Mouse (Mus musculus) left cerebral cortex, postnatal 4 days (tissue): ENCODE results near the gene Timeless. TPM values are rescaled to one million over a fixed set of nuclear protein-coding genes. Genes with fewer than 3 reads are reported as not detected.
A peak's percentile ranks its signal among the peaks of the same experiment; 100 is the strongest.
"Not testable (repeated sequence)": the region's sequence is repeated elsewhere in the genome, so short reads cannot be mapped to it uniquely, and the experiment has no call there.

Experiments
- DNase-seq: peaks from one replicate; pipeline ENCODE4 v3.0.0-alpha.2; 2022
- intact Hi-C: fragments of 180-260 bp; cut with DNase I; formaldehyde crosslinking; loops from one replicate; pipeline ENCODE4 v1.15.1; 2025
- total RNA-seq, 2 experiments: library from RNA; stranded (reverse); gene quantifications; 2 replicates each; pipeline ENCODE4 v1.2.3; 2021

The Timeless gene
- total RNA-seq = 10 to 100 TPM; 11.1 to 14.7 TPM

DNA sequence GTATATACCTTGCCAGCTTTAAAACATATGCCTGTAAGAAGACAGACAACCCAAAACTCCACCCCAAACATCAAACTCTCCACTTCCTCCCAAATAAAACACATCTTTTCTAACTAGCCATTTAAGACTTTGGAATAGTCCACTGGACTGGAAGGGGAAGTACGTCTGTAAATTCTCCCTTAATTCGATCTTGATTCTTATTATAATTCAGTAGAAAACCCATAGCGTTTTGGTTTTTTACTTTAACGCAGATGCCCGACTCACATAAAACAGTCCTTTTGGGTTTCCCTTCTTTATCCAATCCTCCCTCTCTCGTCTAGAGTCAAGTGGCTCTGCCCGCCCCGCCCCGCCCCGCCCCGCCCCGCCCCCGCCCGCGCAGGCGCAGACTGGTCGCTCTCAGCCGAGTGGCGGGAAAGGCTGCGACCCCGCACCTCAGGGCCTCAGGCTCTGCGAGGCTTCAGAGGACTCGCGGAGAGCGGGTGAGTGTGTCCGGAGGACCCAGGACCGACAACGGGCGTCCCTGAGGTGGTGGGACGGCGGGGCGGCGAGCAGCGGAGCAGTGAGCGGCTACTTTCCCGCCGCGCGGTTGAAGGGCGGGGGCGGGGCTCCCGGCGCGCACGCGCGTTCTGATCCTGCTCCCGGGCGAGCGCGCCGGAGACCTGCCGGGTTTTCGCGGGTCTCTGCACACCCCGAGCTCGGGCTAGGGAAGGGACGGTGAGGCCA lies at the start of gene Timeless:
Gene Timeless, plus strand, starts transcription at position 369 of the 723 bp plus-strand sequence.
- peak; percentile 88 for DNase-seq
- intact Hi-C loops = no loop called here

DNA sequence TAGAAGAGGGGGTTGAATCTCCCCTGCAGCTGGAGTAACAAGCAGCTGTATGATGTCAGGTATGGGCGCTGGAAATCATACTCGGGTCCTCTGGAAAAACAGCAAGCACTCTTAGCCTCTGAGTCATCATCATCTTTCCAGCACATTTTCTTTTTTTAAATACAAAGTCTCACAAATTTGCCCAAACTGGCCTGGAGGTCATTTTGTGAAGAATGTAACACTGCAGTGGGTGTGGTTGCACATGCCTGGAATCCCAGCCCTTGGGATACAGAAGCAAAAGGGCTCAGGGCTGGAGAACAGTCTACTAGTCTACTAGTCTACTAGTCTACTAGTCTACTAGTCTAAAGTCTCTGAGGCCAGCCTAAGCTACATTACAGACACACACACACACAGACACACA lies 47.6 kb upstream of the Timeless start:
- DNase-seq = no peak
- intact Hi-C loops = no loop called here

GRCm38 (mm10) chr10:128185277-128185940 lies 46.5 kb upstream of the Timeless start:
- intact Hi-C loops = loop anchor here (5.0 kb wide), 2 partner anchors 43 to 93 kb away; partner anchors contain the start of gene Baz2a
- no peak for DNase-seq

- DNase-seq = peak; percentile 79
- intact Hi-C loops = loop anchor here (5.0 kb wide), 2 partner anchors 44 to 94 kb away; partner anchors contain the start of gene Baz2a
Observed at GRCm38 (mm10) chr10:128185959-128186358, 45.9 kb upstream of the Timeless start.

DNA sequence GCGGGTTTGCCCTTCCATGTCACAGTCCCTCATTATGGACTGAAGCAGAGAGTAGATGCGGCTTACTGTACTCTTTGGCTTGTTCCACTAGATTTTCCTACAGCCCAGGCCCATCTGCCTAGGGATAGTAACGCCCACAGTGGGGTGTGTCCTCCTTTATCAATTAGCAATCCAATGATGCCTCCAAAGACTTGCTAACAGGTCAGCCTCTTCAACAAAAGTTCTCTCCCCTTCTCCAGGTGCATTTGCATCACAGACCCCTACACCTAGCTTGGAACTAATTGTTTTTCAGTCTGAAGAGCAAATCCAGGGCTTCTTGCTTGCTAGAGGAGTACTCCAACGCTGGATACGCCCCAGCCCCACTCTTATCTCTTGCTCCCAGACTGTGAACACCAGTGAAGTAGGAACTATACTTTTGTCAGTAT lies 44.7 kb upstream of the Timeless start:
- DNase-seq = no peak
- intact Hi-C loops = loop anchor here (5.0 kb wide), 2 partner anchors 45 to 95 kb away; partner anchors contain the start of gene Baz2a

GRCm38 (mm10) chr10:128188242-128188877 lies 43.5 kb upstream of the Timeless start:
- intact Hi-C loops = loop anchor here (5.0 kb wide), 2 partner anchors 46 to 96 kb away; partner anchors contain the start of gene Baz2a

DNA sequence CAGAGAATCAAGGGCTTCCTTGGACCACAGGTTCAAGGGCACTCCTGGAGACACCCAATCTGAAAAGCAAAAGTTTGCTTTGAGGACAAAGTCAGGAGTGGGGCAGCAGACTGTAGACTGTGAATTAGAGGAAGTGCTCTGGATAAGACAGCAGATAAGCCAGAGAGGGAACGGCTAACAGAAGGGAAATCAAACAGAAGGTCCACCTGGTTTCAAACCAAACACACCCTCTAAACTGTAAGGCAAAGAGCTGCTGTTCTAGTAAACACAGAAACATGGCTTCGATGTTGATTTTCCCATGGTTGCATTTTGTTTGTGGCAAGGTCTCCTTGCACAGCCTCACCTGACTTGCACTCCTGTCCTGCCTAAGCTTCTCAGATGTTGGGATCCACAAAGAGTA lies 40.4 kb upstream of the Timeless start:
- DNase-seq = no peak
- intact Hi-C loops = no loop called here

More at GRCm38 (mm10) chr10:128188242-128188877, 43.5 kb upstream of the Timeless start:
- DNase-seq = peak; percentile 79

DNA sequence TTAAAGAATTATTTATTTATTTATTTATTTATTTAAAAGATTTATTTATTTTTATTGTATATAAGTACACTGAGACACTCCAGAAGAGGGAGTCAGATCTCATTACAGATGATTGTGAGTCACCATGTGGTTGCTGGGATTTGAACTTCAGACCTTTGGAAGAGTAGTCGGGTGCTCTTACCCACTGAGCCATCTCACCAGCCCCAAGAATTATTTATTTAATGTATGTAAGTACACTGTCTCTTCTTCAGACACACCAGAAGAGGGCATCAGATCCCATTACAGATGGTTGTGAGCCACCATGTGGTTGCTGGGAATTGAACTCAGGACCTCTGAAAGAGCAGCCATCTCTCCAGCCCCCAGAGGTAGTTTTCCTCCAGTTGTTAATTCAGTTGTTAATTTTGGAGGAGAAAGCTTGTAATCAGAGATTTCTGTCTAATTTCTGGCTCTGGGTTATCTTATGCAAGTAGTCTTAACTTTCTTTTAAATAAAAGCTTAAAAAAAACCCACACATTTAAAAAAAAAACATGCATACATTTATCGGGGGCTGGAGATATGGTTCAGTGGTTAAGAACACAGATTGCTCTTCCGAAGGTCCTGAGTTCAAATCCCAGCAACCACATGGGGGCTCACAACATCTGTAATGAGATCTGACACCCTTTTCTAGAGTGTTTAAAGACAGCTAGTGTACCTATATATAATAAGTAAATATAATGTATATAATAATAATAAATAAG lies 39.7 kb upstream of the Timeless start:
- DNase-seq, intact Hi-C loops: not testable (repeated sequence)

DNA sequence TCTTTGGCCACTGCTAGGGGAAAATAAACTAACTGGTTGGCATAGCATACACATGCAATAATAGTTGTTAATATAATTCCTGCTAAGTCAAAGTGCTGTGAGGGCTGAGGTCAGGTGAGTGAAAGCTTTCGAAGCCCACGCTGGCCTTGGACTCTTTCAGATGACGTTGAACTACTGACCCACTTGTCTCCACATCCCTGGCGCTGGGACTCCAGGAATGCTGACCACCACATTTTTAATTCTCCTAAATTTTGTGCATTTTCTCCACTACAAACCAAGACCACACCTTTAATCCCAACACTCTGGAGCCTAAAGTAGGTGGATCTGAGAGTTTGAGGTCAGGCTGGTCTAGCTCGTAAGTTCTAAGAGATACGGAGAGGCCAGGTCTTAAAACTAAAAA lies 38.8 kb upstream of the Timeless start:
- no peak for DNase-seq
- intact Hi-C loops = no loop called here

DNA sequence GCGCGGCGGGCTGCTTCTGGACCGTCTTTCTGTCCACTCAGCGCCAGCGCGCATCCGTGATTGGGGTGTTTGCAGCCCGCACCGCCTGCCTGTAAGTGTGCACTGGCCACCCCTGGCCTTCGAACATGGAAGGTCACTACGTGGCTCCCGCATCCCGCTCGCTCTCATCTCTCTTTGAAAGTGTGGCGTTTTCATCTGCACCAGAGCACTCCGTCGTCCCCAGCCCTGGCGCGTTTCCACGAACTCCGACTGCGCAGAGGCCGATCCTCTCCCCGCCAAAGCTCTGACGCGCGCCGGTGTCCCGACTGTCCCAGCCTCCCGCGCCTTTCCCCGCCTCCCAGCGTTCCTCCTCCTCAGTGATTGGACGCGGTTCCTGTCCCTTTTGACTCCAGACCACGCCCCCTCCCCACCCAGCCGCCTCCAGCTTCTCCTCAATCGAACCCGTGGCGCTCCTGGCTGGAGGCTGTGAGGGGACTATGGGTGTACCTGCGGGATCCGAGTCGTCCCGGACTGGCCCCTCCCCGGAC lies 37.8 kb upstream of the Timeless start, which contains the start of gene Gls2:
Gene Gls2, plus strand, starts transcription at position 434 of the 527 bp plus-strand sequence.
- peak; percentile 99 for DNase-seq
- intact Hi-C loops = no loop called here

- DNase-seq = no peak
- intact Hi-C loops = no loop called here
Observed at GRCm38 (mm10) chr10:128194551-128195461, 37.1 kb upstream of the Timeless start.

DNA sequence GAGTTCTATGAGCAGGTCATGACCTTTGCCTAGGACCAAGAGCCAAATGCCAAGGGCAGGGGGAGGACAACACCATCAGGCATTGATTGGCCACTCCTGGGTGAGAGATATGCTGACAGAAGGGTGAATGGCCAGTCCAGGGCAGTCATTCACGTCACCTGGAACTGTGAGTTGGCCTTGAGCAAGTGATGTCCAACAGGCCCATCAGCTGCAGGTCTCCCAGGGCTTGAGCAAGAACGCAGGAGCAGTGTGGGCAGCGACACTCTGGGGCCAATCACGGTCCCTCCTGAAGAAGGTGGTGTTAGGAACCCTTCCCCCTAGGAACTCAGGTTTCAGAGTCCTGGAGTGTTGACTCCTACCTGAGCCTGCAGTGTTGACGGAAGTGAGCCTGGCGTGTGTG lies 30.0 kb upstream of the Timeless start:
- intact Hi-C loops = no loop called here
- no peak for DNase-seq

DNA sequence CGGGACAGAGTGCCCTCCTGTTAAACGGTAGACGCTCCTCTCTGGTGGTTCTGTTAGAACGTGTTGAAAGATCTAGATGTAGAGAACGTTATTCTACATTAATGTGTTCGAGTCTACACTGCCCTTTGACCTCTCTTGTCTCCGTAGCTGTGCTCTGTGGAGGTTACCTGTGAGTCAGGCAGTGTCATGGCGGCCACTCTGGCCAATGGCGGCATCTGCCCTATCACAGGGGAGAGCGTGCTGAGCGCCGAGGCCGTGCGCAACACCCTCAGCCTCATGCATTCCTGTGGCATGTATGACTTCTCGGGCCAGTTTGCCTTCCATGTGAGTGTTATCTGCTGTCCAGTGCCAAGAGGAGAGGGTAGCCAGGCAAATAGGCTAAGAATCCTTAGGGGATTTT lies 26.9 kb upstream of the Timeless start:
- intact Hi-C loops = no loop called here
- DNase-seq = no peak

- DNase-seq = no peak
- intact Hi-C loops = no loop called here
Observed at GRCm38 (mm10) chr10:128208326-128208725, 23.5 kb upstream of the Timeless start.

- intact Hi-C loops = loop anchor here (10.0 kb wide), 1 partner anchor 75 kb away; no protein-coding TSS in a partner anchor
- DNase-seq = no peak
Observed at GRCm38 (mm10) chr10:128209311-128210009, 22.4 kb upstream of the Timeless start.

DNA sequence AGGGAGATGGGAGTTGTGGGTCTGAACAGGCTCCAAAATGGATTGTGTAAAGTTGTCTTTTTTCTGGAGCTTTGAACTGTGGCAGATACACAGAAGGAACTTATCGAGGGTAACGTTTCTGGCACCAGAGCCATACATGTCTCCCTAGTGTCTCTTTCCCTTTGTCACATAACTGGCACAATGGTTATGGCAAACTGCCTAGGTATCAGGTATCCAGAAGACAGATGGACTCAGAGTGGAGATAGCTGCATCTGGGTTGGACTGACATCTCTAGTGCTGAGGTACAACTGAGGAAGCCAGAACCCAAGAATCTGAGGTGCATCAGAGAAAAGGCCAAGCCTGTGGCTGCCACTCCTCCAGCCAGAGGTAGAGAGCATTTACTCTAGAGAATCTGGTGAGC lies 21.7 kb upstream of the Timeless start:
- intact Hi-C loops = loop anchor here (10.0 kb wide), 1 partner anchor 75 kb away; no protein-coding TSS in a partner anchor
- DNase-seq = no peak

- intact Hi-C loops = loop anchor here (10.0 kb wide), 1 partner anchor 74 kb away; no protein-coding TSS in a partner anchor
- DNase-seq = no peak
Observed at GRCm38 (mm10) chr10:128210954-128211353, 20.9 kb upstream of the Timeless start.

DNA sequence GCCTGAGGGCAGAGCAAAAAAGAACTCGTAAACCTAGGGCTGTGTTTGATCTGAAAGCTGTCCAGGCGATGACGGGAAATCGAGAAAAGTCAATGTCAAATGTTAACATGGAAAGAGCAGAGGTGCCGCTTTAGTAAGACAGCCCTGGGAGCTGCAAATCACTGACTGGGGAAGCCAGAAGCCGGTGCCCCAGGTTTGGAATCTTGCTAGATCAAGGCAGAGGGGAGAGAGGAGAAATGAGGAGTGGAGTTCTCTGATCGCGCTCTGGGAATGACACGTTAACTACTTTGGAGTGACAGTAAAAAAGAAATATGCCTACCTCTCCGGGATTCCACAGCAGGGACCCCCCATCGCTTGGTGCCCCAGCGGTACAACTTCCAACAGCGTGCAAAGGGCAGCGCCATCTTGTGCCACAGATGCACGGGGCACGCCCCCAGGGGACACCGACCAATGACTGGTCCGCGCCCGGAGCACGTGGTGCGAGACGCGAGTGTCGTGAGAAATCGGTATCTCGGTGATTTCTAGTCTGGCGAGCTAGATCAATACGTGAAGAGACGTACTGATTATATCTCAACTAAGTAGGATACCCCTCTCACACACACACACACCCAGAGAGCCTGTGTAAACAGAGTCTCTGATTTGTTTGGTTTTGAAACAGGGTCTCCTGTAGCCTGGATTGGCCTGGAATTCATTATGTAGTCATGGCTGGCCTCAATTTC lies 20.3 kb upstream of the Timeless start, which contains the start of gene Spryd4:
Gene Spryd4, minus strand, starts transcription at position 418 of the 719 bp plus-strand sequence.
- intact Hi-C loops = loop anchor here (10.0 kb wide), 1 partner anchor 73 kb away; no protein-coding TSS in a partner anchor
- DNase-seq = peak; percentile 96
